Mouse (Mus musculus) cerebellum, adult 2 months (tissue): ENCODE measurements around the gene Crocc2.

ENCODE experiments used
- CTCF ChIP-seq: fragments of 200-500 bp; IDR thresholded peaks from 2 replicates; pipeline ENCODE4 v1.5.1; 2011; ENCODE audit warnings: low read depth, mild to moderate bottlenecking, control low read depth, low read length, moderate library complexity, borderline replicate concordance; ENCODE audit not compliant: insufficient read depth
- POLR2A ChIP-seq: fragments of 200-500 bp; IDR thresholded peaks from 2 replicates; pipeline ENCODE4 v1.6.1; 2011; ENCODE audit warnings: low read length, control low read depth, borderline replicate concordance; ENCODE audit not compliant: insufficient read depth

DNA sequence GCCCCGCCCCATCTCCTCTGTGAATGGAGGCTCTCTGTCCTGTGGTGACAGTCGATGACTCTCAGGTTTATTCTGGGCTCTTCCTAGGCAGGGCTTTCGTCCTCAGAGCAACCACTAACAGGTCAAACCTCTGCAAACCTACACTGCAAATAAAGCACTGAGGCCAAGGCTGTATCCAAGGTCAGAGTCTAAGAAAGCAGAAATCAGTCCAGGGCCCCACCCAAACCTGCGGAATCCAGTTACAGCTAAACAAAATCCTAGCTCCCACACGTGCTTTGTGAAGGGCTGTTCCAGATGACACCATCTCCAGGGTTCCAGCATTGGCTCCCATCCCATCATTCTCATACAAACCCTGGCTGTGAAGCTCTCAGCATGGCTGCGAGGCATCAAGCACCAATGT lies 107.0 kb downstream of the Crocc2 start:
- TF ChIP-seq POLR2A (no peak), CTCF (no peak)
